Mouse (Mus musculus) 3T3-L1 (cell line): ENCODE measurements at regions not wholly inside any gene's neighbourhood (a gene's known extent, or its start where the extent isn't known, plus 50 kb on each side); places are given as distances from the start of the nearest gene placed in this dataset.

Source experiments
- DNase-seq: peaks from one replicate; pipeline ENCODE4 v3.0.0-alpha.2; 2015; ENCODE audit warnings: low read depth, low spot score

DNA sequence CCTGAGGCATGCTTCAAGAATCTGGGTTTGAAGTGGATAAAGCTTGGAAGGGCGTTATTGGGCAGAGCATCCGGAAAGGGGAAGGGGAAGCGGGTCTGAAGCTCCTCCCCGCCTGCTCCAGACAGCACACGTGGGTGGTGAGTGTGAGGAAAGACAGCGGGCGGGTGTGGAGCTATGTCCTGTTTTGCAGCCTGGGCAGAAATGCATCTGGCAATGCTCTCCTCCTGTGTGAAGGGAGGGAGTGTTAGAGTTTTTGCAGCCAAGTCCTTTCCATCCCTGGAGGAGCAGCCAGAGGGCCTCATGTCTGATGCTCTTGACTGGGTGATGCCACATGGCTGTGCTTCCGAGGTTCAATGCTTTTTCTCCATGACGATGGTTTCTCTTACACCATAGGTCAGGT lies 73.4 kb upstream of the Fndc3a start:
- no peak for DNase-seq

GRCm38 (mm10) chr14:72779446-72779845 lies 69.6 kb upstream of the Fndc3a start:
- DNase-seq: no peak

- DNase-seq: no peak
Measured at GRCm38 (mm10) chr14:72778756-72779155, 69.0 kb upstream of the Fndc3a start.

DNA sequence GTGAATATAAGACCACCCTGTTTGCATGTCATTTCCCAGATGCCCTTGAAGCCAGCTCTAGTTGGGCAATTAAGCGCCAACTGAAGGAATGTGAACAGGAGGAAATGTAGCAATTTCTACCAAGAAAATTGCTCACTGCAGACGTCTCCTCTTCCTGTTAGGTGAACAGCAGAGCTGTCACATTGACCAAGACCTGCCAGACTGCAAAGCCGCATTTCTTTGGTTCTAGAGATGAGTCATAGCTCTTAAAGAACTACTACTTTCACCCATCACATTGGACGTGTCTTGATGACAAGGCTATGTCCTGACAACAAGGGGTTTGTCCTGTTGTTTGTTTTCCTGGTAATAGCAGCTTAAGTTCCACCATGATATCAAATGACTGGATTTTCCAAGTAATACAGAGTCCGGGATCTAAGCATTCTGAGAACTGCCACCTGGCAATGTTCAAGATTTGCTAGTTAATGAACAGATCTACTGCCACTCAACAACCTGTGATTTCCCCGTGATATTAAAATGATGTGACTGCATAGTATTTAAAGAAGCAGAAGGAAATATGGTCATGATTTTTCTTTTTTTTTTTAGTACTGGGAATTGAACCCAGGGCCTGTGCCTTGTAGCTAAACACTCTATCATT lies 68.2 kb upstream of the Fndc3a start:
- no peak for DNase-seq

DNA sequence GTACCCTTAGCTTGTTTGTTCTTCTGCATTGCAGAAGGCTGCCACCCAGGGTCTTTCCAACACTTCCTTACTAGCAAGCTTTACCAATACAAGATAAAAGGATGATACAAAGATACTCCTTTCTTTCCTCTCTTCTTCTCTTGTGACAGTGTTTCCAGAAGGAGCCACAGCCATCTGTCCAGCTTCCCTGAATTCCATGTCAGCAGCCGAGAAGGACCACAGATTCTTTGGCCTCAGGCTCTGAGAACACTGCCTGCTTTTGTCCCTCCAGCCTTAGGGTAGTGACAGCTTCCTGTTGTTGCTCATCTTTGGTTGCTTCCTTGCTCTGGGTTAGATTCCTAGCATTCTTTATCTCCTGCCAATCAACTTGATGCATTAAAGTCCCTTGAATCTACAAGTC lies 60.4 kb upstream of the Fndc3a start:
- DNase-seq: peak; percentile 44

- no peak for DNase-seq
Measured at GRCm38 (mm10) chr14:72760123-72760522, 50.3 kb upstream of the Fndc3a start.
